Mouse (Mus musculus) embryonic facial prominence, embryonic 10.5 days (tissue): ENCODE data around the gene Crb2. TPM values are rescaled to one million over a fixed set of nuclear protein-coding genes. Genes with fewer than 3 reads are reported as not detected.

ENCODE experiments used
- polyA plus RNA-seq: library from polyadenylated mRNA; unstranded; fragments of >200 nt; fragmentation: Nextera tagmentation; extraction: Ambion mirVana; gene quantifications from 2 replicates; pipeline ENCODE4 v1.2.1, GENCODE M21; 2016

The Crb2 gene
- polyA plus RNA-seq, 1 experiment from 2014 or later: 7.3 TPM

Other genes starting within 250 kb of the Crb2 start
- gene Strbp, start 72.4 kb upstream of the Crb2 start, polyA plus RNA-seq: 49.2 and 50.4 TPM in 2 replicates